ENCODE assay signal across 26 mouse cellular contexts in genomic region chr17:8504381-8504780, GRCm38 (mm10). TPM values are rescaled to one million over a fixed set of nuclear protein-coding genes. Genes with fewer than 3 reads are reported as not detected.
"Had no signal": no experiment of that assay in that cellular context is flagged by ENCODE, and none has a peak within 500 bp of the region (broad histone marks: within the 10 kb centered on the region; RNA-seq: fewer than 3 reads in every experiment).

No protein-coding gene starts in this region.

- H3K9me3 ChIP-seq: heart, embryonic 13.5 days; heart, embryonic 15.5 days; intestine, embryonic 15.5 days; limb, embryonic 10.5 days; limb, embryonic 12.5 days had no signal

- H3K4me3 ChIP-seq: gastrocnemius, adult 2 months; heart, adult 2 months; heart, embryonic 13.5 days; heart, embryonic 15.5 days; intestine, embryonic 15.5 days; layer of hippocampus, adult 2 months; left cerebral cortex, adult 2 months; limb, embryonic 10.5 days; limb, embryonic 12.5 days had no signal

- H3K4me2 ChIP-seq: heart, embryonic 11.5 days; heart, embryonic 13.5 days; heart, embryonic 15.5 days; hindbrain, embryonic 14.5 days; intestine, embryonic 15.5 days; limb, embryonic 12.5 days; liver, embryonic 11.5 days had no signal

- H3K27ac ChIP-seq: gastrocnemius, adult 2 months; heart, adult 2 months; heart, embryonic 13.5 days; heart, embryonic 15.5 days; hindbrain, embryonic 14.5 days; intestine, embryonic 15.5 days; layer of hippocampus, adult 2 months; left cerebral cortex, adult 2 months; limb, embryonic 10.5 days; limb, embryonic 12.5 days had no signal

- DNase-seq: gastrocnemius, adult 2 months; gastrocnemius, postnatal 10 days; gastrocnemius, postnatal 25 days; heart, adult 11 months; heart, adult 2 months; heart, postnatal 14 days; heart, postnatal 36 days; kidney, adult 18-20 months; kidney, adult 8-10 months; kidney, postnatal 10 days; kidney, postnatal 25 days; kidney, postnatal 4 days; liver had no signal

- H3K9ac ChIP-seq: heart, embryonic 13.5 days; heart, embryonic 15.5 days; hindbrain, embryonic 14.5 days; intestine, embryonic 15.5 days; limb, embryonic 12.5 days had no signal

- ATAC-seq: hindbrain, embryonic 16.5 days; inflammation-experienced regulatory T-cells, adult 6 months; intestine, embryonic 15.5 days; intestine, postnatal 0 days had no signal

- H3K36me3 ChIP-seq: heart, embryonic 13.5 days; heart, embryonic 15.5 days; intestine, embryonic 15.5 days; limb, embryonic 10.5 days; limb, embryonic 12.5 days had no signal

RNA-seq across cellular contexts. Expression of gene Pde10a, which starts 20.8 kb away (rescaled TPM):
- polyA plus RNA-seq: inflammation-experienced regulatory T-cells, adult 6 months had no signal
